Comparison of ENCODE assay signal across 18 mouse cellular contexts in genomic region chr7:130785923-130786575, GRCm38 (mm10). TPM values are rescaled to one million over a fixed set of nuclear protein-coding genes. Genes with fewer than 3 reads are reported as not detected.
DNase-seq lines count a peak whose midpoint lies in the region; ATAC-seq lines count a peak whose summit lies in the region.
"Had no signal": no experiment of that assay in that cellular context is flagged by ENCODE, and none has a peak within 500 bp of the region (broad histone marks: within the 10 kb centered on the region; RNA-seq: fewer than 3 reads in every experiment).

No protein-coding gene starts in this region.

- no peak overlapping the region for H3K9ac ChIP-seq in heart, embryonic 16.5 days (ENCODE audit: low read length)
- H3K9ac ChIP-seq in intestine, embryonic 15.5 days = no peak overlapping the region
- H3K9ac ChIP-seq: embryonic facial prominence, embryonic 15.5 days; liver, embryonic 12.5 days had no signal

- H3K27ac ChIP-seq in heart, embryonic 16.5 days (ENCODE audit: low read length) = no peak overlapping the region
- H3K27ac ChIP-seq in intestine, embryonic 15.5 days = no peak overlapping the region
- H3K27ac ChIP-seq: embryonic facial prominence, embryonic 15.5 days; liver, embryonic 12.5 days had no signal

- intact Hi-C loops in left cerebral cortex, postnatal 25 days (cut with DNase I) = no loop called here

- H3K4me3 ChIP-seq in heart, embryonic 16.5 days (ENCODE audit: low read length) = no peak overlapping the region
- no peak overlapping the region for H3K4me3 ChIP-seq in intestine, embryonic 15.5 days (replicated peaks)
- H3K4me3 ChIP-seq: embryonic facial prominence, embryonic 15.5 days; liver, embryonic 12.5 days; megakaryocyte, embryonic 14.5 days had no signal

- H3K36me3 ChIP-seq in heart, embryonic 16.5 days (ENCODE audit: control insufficient read depth, insufficient read depth) = no peaks in the 10 kb centered on the region
- no peaks in the 10 kb centered on the region for H3K36me3 ChIP-seq in intestine, embryonic 15.5 days
- H3K36me3 ChIP-seq: embryonic facial prominence, embryonic 15.5 days; liver, embryonic 12.5 days had no signal

- no peak for DNase-seq in heart, adult 11 months
- peak; percentile 32 for DNase-seq in MN1 (ENCODE audit: low spot score)
- DNase-seq in kidney, postnatal 10 days = peak; percentile 73
- no peak for DNase-seq in left cerebral cortex, postnatal 25 days (ENCODE audit: low spot score in 2 of 2)
- DNase-seq: heart, postnatal 36 days; right cerebral cortex, postnatal 25 days; thymus, postnatal 4 days had no signal

- 37% methylated on average over 12 of the region's 12 CpGs for WGBS in heart, embryonic 16.5 days
- WGBS in intestine, embryonic 15.5 days = 62% methylated on average over 12 of the region's 12 CpGs

- no peaks in the 10 kb centered on the region for H3K9me3 ChIP-seq in heart, embryonic 16.5 days (replicated peaks; ENCODE audit: control insufficient read depth, low read length)
- H3K9me3 ChIP-seq in intestine, embryonic 15.5 days = no peaks in the 10 kb centered on the region
- H3K9me3 ChIP-seq: embryonic facial prominence, embryonic 15.5 days; liver, embryonic 12.5 days; megakaryocyte, embryonic 14.5 days had no signal

- peaks cover 15% of the 10 kb centered on the region for H3K4me1 ChIP-seq in heart, embryonic 16.5 days (ENCODE audit: control insufficient read depth, insufficient read depth, low read length)
- peaks cover 9% of the 10 kb centered on the region for H3K4me1 ChIP-seq in intestine, embryonic 15.5 days (replicated peaks)
- H3K4me1 ChIP-seq: megakaryocyte, embryonic 14.5 days had no signal

- no peaks in the 10 kb centered on the region; the same call in 1 of the 2 replicates for H3K27me3 ChIP-seq in heart, embryonic 16.5 days (ENCODE audit: control insufficient read depth, insufficient read depth, low read length)
- no peaks in the 10 kb centered on the region for H3K27me3 ChIP-seq in intestine, embryonic 15.5 days (replicated peaks)
- H3K27me3 ChIP-seq: embryonic facial prominence, embryonic 15.5 days had no signal

- ATAC-seq in heart, embryonic 16.5 days (replicated peaks; ENCODE audit: extremely low read depth, insufficient read depth, low FRiP score) = peak; percentile 28; the same call in 1 of the 2 replicates
- ATAC-seq in intestine, embryonic 15.5 days = peak; percentile 65
- no peak for ATAC-seq in megakaryocyte progenitor cell, adult 5-6 weeks (replicated peaks; ENCODE audit: poor library complexity)
- ATAC-seq: forebrain, embryonic 14.5 days; inflammation-experienced regulatory T-cells, adult 6 months; liver, embryonic 12.5 days had no signal

- H3K4me2 ChIP-seq in heart, embryonic 16.5 days (ENCODE audit: low read depth, low read length) = no peak overlapping the region
- no peak overlapping the region for H3K4me2 ChIP-seq in intestine, embryonic 15.5 days (replicated peaks)
- H3K4me2 ChIP-seq: embryonic facial prominence, embryonic 15.5 days; liver, embryonic 12.5 days had no signal

RNA-seq across cellular contexts. Expression of gene Btbd16, which starts 12.2 kb away (rescaled TPM):
- 0.08 and 0.17 TPM in 2 replicates for polyA plus RNA-seq in heart, embryonic 16.5 days (2015; fragmentation: Nextera tagmentation; extraction: Ambion mirVana)
- 0.05 and 0.06 TPM in 2 replicates for polyA plus RNA-seq in intestine, embryonic 15.5 days (2015; fragmentation: Nextera tagmentation; extraction: Ambion mirVana)
- total RNA-seq in left cerebral cortex, postnatal 25 days (2021) = under 1 TPM; 0.34 to 0.53 TPM
- total RNA-seq in megakaryocyte progenitor cell, adult 5-6 weeks (2015) = 0.52 and 0.71 TPM in 2 replicates
- total RNA-seq in megakaryocyte progenitor cell, adult 5-6 weeks (2017) = 0.87 TPM in 1 of 2 replicates, not detected in the other
- total RNA-seq: adrenal gland, adult 18-20 months; CH12.LX; heart, postnatal 36 days; neutrophil, adult 5-6 weeks had no signal
- polyA plus RNA-seq: embryonic facial prominence, embryonic 15.5 days; forebrain, embryonic 14.5 days; liver, embryonic 12.5 days had no signal

Comparison
In these comparisons a context has a peak if more than half of its experiments do, and no peak if none do; other contexts are left out.
1. DNase-seq: peak in MN1 (single experiment) and kidney, postnatal 10 days (single experiment); none in heart, adult 11 months (single experiment) and left cerebral cortex, postnatal 25 days (0 of 2).